Mouse (Mus musculus) C2C12 (cell line): ENCODE measurements around the gene Camta1. TPM values are rescaled to one million over a fixed set of nuclear protein-coding genes. Genes with fewer than 3 reads are reported as not detected.

Source experiments
- H3K27me3 ChIP-seq: one replicate; pipeline ENCODE4 v1.6.1; 2011; ENCODE audit not compliant: control insufficient read depth, insufficient read depth, insufficient read length
- H3K36me3 ChIP-seq: one replicate; pipeline ENCODE4 v1.6.1; 2011; ENCODE audit not compliant: control insufficient read depth, insufficient read depth
- H3K4me3 ChIP-seq: one replicate; pipeline ENCODE4 v1.5.1; 2011; ENCODE audit warnings: mild to moderate bottlenecking, control low read depth; ENCODE audit not compliant: poor library complexity, insufficient read depth, severe bottlenecking
- H3K79me2 ChIP-seq: one replicate; pipeline ENCODE4 v1.6.1; 2011; ENCODE audit not compliant: control insufficient read depth, insufficient read depth
- H3K79me3 ChIP-seq: one replicate; pipeline ENCODE4 v1.6.1; 2011; ENCODE audit warnings: low read depth, control low read depth
- H3ac ChIP-seq: one replicate; pipeline ENCODE3; 2011; ENCODE audit warnings: low read depth; ENCODE audit not compliant: control insufficient read depth, insufficient read length
- CEBPB ChIP-seq: IDR thresholded peaks from one replicate; pipeline ENCODE4 v1.6.1; 2011; ENCODE audit warnings: low read depth, mild to moderate bottlenecking, control low read depth, moderate library complexity
- CTCF ChIP-seq: IDR thresholded peaks from one replicate; pipeline ENCODE4 v1.5.1; 2011; ENCODE audit not compliant: control insufficient read depth, insufficient read depth, insufficient read length
- FOSL1 ChIP-seq: IDR thresholded peaks from one replicate; pipeline ENCODE4 v1.8.0; 2011; ENCODE audit warnings: mild to moderate bottlenecking, low read length; ENCODE audit not compliant: poor library complexity, insufficient read depth, severe bottlenecking
- MAX ChIP-seq: IDR thresholded peaks from one replicate; pipeline ENCODE4 v1.6.1; 2011; ENCODE audit warnings: mild to moderate bottlenecking, control low read depth
- MYOD1 ChIP-seq: IDR thresholded peaks from one replicate; pipeline ENCODE4 v1.6.1; 2011; ENCODE audit warnings: low read depth; ENCODE audit not compliant: control insufficient read depth, insufficient read length
- MYOG ChIP-seq: IDR thresholded peaks from one replicate; pipeline ENCODE4 v1.6.1; 2011; ENCODE audit not compliant: control insufficient read depth, insufficient read length; ENCODE audit errors: extremely low read depth
- USF1 ChIP-seq: IDR thresholded peaks from one replicate; pipeline ENCODE4 v1.6.1; 2011; ENCODE audit warnings: low read depth, mild to moderate bottlenecking, control low read depth, moderate library complexity
- polyA plus RNA-seq: library from polyadenylated mRNA; unstranded; fragments of >200 nt; fragmentation: generic; extraction: Trizol; gene quantifications from one replicate; pipeline ENCODE4 v1.2.1, GENCODE M21; 2012; ENCODE audit warnings: missing spikeins

Camta1 gene
- polyA plus RNA-seq, 1 experiment = 21.7 TPM

GRCm38 (mm10) chr4:151407129-151407528 is 454.5 kb downstream of the Camta1 start:
- Histone ChIP-seq H3K36me3 (no peaks in the 10 kb centered on the region), H3K27me3 (no peaks in the 10 kb centered on the region), H3K79me3 (no peaks in the 10 kb centered on the region), H3K4me3 (no peak overlapping the region), H3ac (no peak overlapping the region), H3K79me2 (no peaks in the 10 kb centered on the region)
- TF ChIP-seq USF1 = no peak
- no peak for TF ChIP-seq MYOG
- no peak for TF ChIP-seq MYOD1
- TF ChIP-seq FOSL1 = no peak
- no peak for TF ChIP-seq CTCF
- no peak for TF ChIP-seq MAX
- no peak for TF ChIP-seq CEBPB

- no peak for TF ChIP-seq MYOD1
- TF ChIP-seq CTCF = no peak
- TF ChIP-seq FOSL1 = no peak
- no peak for TF ChIP-seq USF1
- no peak for TF ChIP-seq MAX
- no peak for TF ChIP-seq CEBPB
- no peak for TF ChIP-seq MYOG
- no peak overlapping the region for H3K4me3 ChIP-seq
- H3ac ChIP-seq = no peak overlapping the region
- no peaks in the 10 kb centered on the region for H3K36me3 ChIP-seq
- H3K79me3 ChIP-seq = no peaks in the 10 kb centered on the region
- no peaks in the 10 kb centered on the region for H3K79me2 ChIP-seq
- H3K27me3 ChIP-seq = no peaks in the 10 kb centered on the region
Measured at GRCm38 (mm10) chr4:151404581-151405256, 457.0 kb downstream of the Camta1 start.

DNA sequence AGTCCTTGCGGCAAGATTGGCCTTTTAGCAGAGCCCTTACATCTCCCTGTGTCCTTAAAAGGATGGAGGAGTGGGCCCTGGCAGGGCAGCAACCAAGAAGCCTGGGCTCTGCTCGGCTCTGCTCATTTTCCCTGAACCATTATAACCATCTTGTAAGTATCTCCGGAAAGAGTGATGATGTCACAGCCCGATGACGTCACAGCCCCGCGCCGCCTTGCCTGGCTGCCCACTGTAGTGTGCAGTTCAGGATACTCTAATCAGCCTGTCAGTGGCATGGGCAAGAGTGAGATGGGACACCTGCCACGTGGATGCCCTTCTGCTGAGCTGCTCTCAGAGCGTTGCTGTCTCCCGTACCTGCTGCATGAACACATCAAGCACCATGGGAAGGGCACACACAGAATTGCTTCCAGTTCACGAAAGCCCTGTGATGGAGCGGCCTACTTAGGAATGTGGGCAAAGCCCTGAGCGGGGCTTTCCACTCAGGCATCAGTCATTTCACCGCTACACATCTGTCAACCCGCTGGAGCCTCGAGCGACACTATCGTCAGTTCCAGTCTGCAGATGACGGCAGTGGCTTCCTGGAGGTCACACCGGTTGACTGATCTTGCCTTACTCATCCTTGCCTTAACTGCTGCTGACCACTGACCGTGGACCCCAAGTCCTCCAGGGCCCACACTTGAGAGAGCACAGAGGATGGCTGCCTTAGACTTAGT is 459.8 kb downstream of the Camta1 start:
- Histone ChIP-seq H3ac (no peak overlapping the region), H3K79me3 (no peaks in the 10 kb centered on the region), H3K36me3 (no peaks in the 10 kb centered on the region), H3K4me3 (no peak overlapping the region), H3K79me2 (no peaks in the 10 kb centered on the region), H3K27me3 (no peaks in the 10 kb centered on the region)
- TF ChIP-seq CEBPB (no peak), FOSL1 (no peak), MYOD1 (no peak), CTCF (no peak)

GRCm38 (mm10) chr4:151396536-151396935 is 465.1 kb downstream of the Camta1 start:
- Histone ChIP-seq H3K4me3 (no peak overlapping the region), H3ac (no peak overlapping the region), H3K79me3 (no peaks in the 10 kb centered on the region)

GRCm38 (mm10) chr4:151389345-151389744 is 472.3 kb downstream of the Camta1 start:
- TF ChIP-seq MAX = no peak
- no peak overlapping the region for H3K4me3 ChIP-seq
- no peaks in the 10 kb centered on the region for H3K79me2 ChIP-seq
- H3K79me3 ChIP-seq = no peaks in the 10 kb centered on the region
- H3K36me3 ChIP-seq = no peaks in the 10 kb centered on the region
- H3ac ChIP-seq = no peak overlapping the region
- peaks cover 12% of the 10 kb centered on the region for H3K27me3 ChIP-seq

More at GRCm38 (mm10) chr4:151396536-151396935, 465.1 kb downstream of the Camta1 start:
- TF ChIP-seq CEBPB (no peak), CTCF (no peak), MYOD1 (no peak), FOSL1 (no peak), MYOG (no peak), USF1 (no peak), MAX (no peak)
- H3K79me2 ChIP-seq = no peaks in the 10 kb centered on the region
- no peaks in the 10 kb centered on the region for H3K27me3 ChIP-seq
- no peaks in the 10 kb centered on the region for H3K36me3 ChIP-seq

DNA sequence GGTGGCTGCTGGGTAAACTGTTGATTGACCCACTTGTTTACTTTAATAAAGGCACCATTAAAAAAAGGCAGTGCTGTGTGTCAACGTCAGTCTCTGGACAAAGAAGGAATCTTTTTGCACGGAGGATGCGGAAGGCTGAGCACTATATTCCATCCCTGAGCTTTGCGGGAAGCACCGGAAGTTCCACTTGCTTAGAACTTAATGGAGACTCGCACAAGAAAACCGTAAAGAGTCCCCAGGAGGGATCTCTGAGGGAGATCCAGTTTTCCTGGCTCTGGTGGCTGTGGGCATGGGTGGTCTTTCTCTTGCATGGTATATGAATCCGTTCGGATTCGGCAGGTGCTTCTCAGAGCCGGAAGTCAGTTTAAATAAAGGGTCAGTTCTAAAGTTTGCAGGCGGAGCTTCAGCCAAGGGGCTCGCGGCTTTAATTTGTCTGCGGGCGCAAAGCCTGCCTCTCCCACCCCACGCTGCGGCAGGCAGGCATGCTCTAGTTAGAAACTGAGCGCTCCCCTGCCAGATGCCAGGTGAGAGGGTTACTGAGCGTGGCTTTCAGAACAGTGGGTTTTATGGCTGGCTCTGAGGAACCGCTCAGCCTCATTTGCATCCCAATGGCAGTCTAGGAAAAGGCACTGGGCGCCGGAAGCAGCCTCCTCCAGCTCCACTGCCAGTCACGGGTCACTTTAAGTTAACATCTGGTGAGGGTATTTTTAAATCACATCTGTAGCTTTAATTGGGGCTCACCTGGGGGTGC is 474.8 kb downstream of the Camta1 start:
- no peak overlapping the region for H3K4me3 ChIP-seq

More for the DNA sequence above, 474.8 kb downstream of the Camta1 start:
- H3K27me3 ChIP-seq = peaks cover 16% of the 10 kb centered on the region
- TF ChIP-seq MYOG (no peak), MAX (no peak), CEBPB (no peak), MYOD1 (no peak), CTCF (no peak), USF1 (no peak), FOSL1 (no peak)
- H3ac ChIP-seq = no peak overlapping the region
- H3K36me3 ChIP-seq = no peaks in the 10 kb centered on the region
- no peaks in the 10 kb centered on the region for H3K79me3 ChIP-seq
- H3K79me2 ChIP-seq = no peaks in the 10 kb centered on the region
